Mouse (Mus musculus) heart, adult 18-20 months (tissue): Measurements from ENCODE around the gene Slc1a5. TPM values are rescaled to one million over a fixed set of nuclear protein-coding genes. Genes with fewer than 3 reads are reported as not detected.

Experiments used
- DNase-seq, 2 experiments: peaks; one replicate each; pipeline ENCODE4 v3.0.0; 2021 to 2022; ENCODE audit warnings: mixed read lengths in 1 of 2
- total RNA-seq, 2 experiments: library from RNA; stranded (reverse); gene quantifications; 2 replicates each; pipeline ENCODE4 v1.2.3; 2021

The Slc1a5 gene
- total RNA-seq, 2 experiments from 2014 or later, result 13.0 to 26.3 TPM

GRCm38 (mm10) chr7:16846775-16847174 lies 65.6 kb downstream of the Slc1a5 start:
- DNase-seq, result no peak

DNA sequence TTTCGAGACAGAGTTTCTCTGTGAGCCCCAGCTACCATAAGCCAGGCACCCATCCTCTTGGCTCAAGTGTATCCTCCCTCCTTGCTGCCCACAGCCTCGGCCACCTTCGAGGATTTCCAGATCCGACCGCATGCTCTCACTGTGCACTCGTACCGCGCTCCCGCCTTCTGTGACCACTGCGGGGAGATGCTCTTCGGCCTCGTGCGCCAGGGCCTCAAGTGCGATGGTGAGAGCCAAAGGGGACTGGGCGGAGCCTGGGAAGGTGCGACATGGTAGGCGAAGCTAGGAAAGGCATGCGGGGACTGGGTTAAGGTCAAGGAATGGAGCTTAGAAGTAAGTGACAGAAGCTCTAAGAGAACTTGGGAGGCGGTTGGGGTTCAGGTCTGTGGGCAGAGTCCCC lies 66.4 kb downstream of the Slc1a5 start:
- no peak for DNase-seq

Other genes with a start within 250 kb of the Slc1a5 start
- gene Arhgap35, start 166.3 kb upstream of the Slc1a5 start, total RNA-seq, result 10 to 100 TPM; 31.8 to 33.9 TPM
- not detected for gene Ceacam15, start 105.6 kb upstream of the Slc1a5 start, total RNA-seq
- gene Ceacam9, start 59.4 kb upstream of the Slc1a5 start, total RNA-seq, result not detected
- gene Ap2s1, start 42.9 kb upstream of the Slc1a5 start, total RNA-seq, result 10 to 100 TPM; 66.9 to 78.5 TPM
- 10 to 100 TPM; 50.3 to 60.0 TPM for gene Strn4, start 34.5 kb downstream of the Slc1a5 start, total RNA-seq
- 10 to 100 TPM; 49.1 to 53.1 TPM for gene Fkrp, start 35.4 kb downstream of the Slc1a5 start, total RNA-seq
- gene Prkd2, start 61.6 kb downstream of the Slc1a5 start, total RNA-seq, result 10 to 100 TPM; 19.7 to 22.2 TPM
- gene Dact3, start 94.0 kb downstream of the Slc1a5 start, total RNA-seq, result 1 to 10 TPM; 8.7 to 9.4 TPM
- gene Gng8, start 110.4 kb downstream of the Slc1a5 start, total RNA-seq, result under 1 TPM in 1 of 2 experiments, not detected in 1; 0.47 TPM
- gene Ptgir, start 125.2 kb downstream of the Slc1a5 start, total RNA-seq, result 1 to 10 TPM; 1.5 TPM
- 100 to 1,000 TPM; 166 to 200 TPM for gene Calm3, start 142.8 kb downstream of the Slc1a5 start, total RNA-seq
- gene Pnmal2, start 163.3 kb downstream of the Slc1a5 start, total RNA-seq, result 1 to 10 TPM; 3.7 to 4.0 TPM
- not detected for gene Pnmal1, start 178.3 kb downstream of the Slc1a5 start, total RNA-seq
- under 1 TPM in 1 of 2 experiments, not detected in 1; 0.08 TPM for gene Gm42372, start 201.7 kb downstream of the Slc1a5 start, total RNA-seq
- 1 to 10 TPM; 3.8 to 4.5 TPM for gene Ccdc8, start 211.4 kb downstream of the Slc1a5 start, total RNA-seq
- gene Ppp5c, start 246.6 kb downstream of the Slc1a5 start, total RNA-seq, result 10 to 100 TPM; 98.8 to 98.9 TPM